Mouse (Mus musculus) left cerebral cortex, postnatal 14 days (tissue): Measurements from ENCODE around the gene Senp6. TPM values are rescaled to one million over a fixed set of nuclear protein-coding genes. Genes with fewer than 3 reads are reported as not detected.
"Not testable (repeated sequence)": the region's sequence is repeated elsewhere in the genome, so short reads cannot be mapped to it uniquely, and the experiment has no call there.

Experiments
- DNase-seq, 2 experiments: peaks; one replicate each; pipeline ENCODE4 v3.0.0; 2021 to 2022; ENCODE audit warnings: low spot score in 2 of 2, mixed read lengths in 1 of 2
- intact Hi-C: fragments of 180-260 bp; cut with DNase I; formaldehyde crosslinking; loops from one replicate; pipeline ENCODE4 v1.15.1; 2025
- long read RNA-seq, 2 experiments: library from polyadenylated mRNA; stranded (forward); transcript quantifications; one replicate each; pipeline ENCODE4 v2.0.0; 2021
- total RNA-seq, 2 experiments: library from RNA; stranded (reverse); gene quantifications; 2 replicates each; pipeline ENCODE4 v1.2.3; 2021

Senp6 gene
- total RNA-seq, result 10 to 100 TPM; 95.9 to 97.9 TPM
- long read RNA-seq, experiment 1, full-length matches to known transcripts, result 27 of 64 reads
- long read RNA-seq, experiment 1, partial matches to known transcripts, result 4 of 64 reads
- long read RNA-seq, experiment 1, other reads (novel, unspliced or antisense), result 33 of 64 reads
- long read RNA-seq, experiment 2, full-length matches to known transcripts, result 18 of 52 reads
- long read RNA-seq, experiment 2, partial matches to known transcripts, result 6 of 52 reads
- long read RNA-seq, experiment 2, other reads (novel, unspliced or antisense), result 28 of 52 reads

DNA sequence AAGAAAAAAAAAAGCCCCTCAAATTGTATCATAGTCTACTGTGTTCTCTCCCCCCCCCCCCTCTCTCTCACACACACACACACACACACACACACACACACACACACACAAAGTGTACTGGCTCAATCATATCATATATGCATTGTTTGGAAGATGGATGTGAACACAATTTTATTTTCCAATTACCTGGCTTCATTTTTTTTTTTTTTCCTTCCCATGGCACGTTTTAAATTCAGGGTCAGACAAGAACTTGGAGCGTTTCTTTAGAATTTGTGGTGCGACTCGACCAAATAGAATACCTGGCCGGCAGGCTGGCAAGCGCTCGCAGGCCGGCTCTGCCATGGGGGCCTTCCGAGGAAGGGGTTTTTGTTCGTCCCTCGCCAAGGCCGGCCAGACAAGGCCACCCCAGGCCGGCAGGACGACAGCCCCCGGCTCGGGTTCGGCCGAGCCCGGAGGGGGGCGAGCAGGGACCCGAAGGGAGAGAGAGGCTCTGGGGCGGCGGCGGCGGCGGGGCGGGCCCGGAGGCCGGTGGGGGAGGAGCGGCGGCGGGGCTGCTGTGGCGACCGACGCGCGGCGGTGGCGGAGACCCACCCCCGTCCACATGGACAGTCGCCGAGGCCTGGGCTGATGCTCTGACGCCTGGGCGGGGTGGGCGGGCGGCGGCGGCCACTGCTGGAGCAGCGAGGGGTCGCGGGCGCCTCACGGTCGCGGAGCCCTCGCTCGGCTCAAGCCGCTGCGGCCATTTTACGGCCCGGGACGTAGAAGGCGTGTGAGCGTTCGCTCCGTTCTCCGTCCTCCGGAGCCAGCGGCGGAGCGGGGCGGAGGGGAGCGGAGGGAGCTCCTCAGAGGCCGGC, at the start of gene Senp6:
TSS of gene Senp6 (plus strand) at position 537 of the 854 bp plus-strand sequence.
- peak in 1 of 2 experiments; percentile 45 for DNase-seq
- intact Hi-C loops, result no loop called here

DNA sequence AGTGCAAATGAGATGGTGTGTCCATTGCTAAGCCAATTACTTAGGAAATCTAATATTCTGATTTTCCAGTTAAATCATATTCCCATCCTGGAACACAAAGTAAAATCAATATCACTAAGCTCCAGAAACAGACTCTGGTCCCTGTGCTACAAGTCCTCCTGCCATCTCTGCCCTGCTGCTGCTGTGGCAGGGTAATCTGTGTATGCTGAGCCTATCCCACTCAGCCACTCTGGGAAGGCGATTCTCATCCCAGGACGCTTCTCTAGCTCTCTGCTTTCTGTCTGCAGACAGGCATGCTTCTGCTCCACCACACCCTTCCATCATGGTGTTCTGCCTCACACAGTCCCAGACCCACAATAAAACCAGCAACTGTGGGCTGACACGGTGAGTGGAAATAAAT, 46.3 kb upstream of the Senp6 start:
- no peak for DNase-seq

DNA sequence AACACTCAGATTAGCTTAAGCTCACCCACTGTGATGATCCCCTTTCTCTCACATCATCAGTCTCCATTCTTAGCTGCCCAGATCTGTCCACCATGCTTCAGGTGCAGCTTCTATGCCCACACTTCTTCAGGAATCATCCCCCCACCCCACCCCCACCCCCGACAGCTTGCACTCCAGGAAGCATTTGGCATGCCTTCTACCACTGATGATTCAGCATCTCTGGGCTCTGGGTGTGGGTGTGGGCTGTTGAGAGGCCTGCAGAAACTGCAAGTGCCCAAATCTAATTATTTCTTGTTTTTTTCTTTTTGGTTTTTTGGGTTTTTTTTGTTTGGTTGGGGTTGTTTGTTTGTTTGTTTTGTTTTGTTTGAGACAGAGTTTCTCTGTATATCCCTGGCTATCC, 45.1 kb upstream of the Senp6 start:
- intact Hi-C loops, result no loop called here
- DNase-seq, result no peak

More for the DNA sequence above, 46.3 kb upstream of the Senp6 start:
- intact Hi-C loops, result no loop called here

DNA sequence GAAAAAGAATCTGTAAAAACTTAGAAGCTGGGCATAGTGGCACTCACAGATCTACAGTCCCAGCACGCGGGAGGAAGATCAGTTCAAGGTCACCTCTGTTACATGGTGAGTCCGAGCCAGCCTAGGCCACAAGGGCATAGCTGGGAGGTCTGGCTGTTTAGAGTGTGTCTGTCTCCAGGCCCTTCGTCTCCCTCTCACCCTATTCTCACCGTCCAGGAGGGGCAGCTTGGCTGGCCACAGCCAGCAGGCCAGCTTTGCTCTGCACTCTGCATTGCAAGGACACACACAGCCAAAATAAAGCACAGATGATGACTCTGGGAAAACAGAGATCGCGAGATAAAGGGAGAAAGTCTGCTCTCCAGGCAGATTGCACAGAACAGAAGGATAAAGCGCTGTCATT, 43.9 kb upstream of the Senp6 start:
- DNase-seq, result no peak
- intact Hi-C loops, result no loop called here

DNA sequence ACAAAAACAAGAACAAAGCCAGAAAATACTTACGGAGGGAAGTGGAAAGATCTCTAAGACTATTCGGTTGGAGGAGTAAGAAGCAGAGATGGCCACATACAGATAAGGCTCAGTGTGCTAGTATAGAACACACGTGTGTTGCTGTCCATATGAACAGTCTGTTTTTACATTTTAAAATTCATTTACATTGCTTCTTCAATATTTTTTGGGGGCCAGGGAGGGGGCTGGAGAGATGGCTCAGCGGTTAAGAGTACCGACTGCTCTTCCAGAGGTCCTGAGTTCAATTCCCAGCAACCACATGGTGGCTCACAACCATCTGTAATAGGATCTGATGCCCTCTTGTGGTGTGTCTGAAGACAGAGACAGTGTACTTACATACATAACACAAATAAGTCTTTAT, 41.4 kb upstream of the Senp6 start:
- DNase-seq, intact Hi-C loops: not testable (repeated sequence)

DNA sequence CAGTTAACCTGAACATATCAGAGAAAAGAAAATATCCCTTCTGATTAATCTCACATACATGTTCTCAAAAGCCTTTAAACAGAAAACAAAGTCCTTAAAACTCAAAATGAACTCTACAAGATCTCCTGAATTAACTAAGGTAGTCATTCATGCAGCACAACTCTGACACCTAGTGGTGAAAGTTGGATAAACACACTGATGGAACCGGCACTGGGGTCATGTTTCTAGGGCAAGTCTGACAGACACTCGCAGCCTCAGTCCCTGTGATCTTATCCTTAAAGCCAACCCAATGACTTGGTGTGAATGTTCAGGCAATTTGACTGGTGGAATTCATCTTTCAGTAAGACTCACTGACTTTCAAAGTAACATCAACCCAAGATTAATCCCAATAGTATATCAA, 40.7 kb upstream of the Senp6 start:
- intact Hi-C loops, result no loop called here
- DNase-seq, result peak; percentile 55 to 62

DNA sequence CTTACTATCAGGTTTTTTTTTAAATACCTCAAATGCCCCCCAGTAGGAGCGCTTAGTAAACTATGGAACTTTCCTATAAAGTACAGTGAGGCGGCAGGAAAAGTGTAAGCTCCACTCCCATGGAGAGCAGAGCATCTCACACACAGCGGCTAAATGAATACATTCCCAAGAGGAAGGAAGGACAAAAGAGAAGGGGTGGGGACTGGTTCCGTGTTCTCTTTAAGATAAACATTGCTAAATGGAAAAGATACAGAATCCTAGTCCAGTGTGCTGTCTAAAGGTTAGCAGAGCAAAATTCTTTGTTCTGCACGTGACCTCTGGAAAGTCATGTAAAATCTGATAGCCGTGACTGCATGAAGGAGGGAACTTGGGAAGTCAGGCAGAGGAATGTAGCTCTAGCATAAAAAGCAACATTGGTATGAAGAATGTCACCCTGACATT, 40.1 kb upstream of the Senp6 start:
- intact Hi-C loops, result no loop called here
- no peak for DNase-seq

DNA sequence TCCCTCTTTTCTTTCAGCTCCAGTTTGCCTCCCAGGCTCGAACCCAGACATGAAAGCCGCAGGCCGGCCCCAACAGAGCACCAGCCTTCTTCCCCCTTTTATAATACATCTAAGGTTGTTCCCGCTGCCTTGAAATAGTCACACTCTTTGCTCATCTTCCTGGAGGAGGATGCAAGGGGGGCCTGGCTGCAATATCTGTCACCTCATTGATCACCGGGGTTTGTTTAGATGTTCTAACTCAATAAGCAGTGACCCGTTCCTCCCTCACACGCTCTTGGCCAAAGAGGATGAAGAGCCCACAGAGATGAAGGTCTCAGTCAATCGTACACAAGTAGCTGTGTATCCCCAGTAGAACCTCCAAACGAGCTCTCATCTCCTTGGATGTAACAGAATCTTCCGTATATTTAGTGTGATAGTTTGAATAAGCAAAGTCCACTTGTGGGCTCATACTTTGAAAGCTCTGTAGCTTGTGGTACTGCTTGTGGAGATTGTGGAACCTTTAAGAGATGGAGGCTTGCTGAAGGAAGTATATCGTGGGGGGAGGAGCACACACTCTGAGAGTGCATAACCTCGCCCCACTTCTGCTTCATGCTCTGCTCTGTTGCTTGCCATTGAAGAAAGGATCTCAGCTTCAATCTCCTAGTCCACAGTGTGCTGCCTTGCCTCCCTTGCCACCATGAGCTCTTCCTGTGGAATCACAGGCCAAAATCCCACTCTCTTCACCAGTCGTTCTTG, 29.3 kb upstream of the Senp6 start:
- no peak for DNase-seq
- intact Hi-C loops, result no loop called here

DNA sequence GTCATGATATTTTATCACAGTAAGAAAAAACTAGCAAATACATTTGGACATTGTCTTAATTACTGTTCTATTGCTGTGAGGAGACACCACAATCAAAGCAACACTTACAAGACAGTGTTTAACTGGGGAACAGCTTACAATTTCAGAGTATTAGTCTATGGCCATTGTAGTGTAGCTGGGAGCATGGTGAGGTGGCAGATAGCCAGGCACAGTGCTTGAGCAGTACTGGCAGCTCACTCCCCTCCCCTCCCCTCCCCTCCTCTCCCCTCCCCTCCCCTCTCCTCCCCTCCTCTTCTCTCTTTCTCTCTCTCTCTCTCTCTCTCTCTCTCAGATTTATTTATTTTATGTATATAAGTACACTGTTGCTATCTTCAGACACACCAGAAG, 28.7 kb upstream of the Senp6 start:
- intact Hi-C loops, result no loop called here
- no peak for DNase-seq

DNA sequence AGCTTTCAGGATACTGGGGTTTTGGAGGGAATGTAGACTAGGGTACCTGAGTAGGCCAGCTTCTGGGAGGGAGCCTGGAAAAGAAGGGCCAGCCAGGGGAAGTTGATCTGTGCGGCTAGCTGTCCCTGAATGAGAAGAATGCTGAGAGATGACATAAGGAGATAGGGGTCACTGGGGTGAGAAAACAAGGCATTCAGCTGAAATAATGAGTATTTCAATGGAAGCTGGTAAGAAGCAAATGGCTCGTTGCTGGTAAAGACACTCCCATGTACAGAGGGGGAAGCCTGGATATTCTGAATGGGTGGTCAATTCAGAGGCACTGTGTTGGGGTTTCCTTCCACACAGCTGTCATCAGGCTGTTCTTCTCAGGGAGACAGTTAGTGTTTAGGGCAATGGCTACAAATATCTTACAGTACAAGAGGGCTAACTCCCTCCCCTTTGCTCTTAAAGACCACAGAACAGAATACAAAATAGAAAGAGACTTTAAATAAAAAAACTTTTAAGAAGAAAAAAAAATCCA, 27.3 kb upstream of the Senp6 start:
- DNase-seq, result no peak
- intact Hi-C loops, result no loop called here

DNA sequence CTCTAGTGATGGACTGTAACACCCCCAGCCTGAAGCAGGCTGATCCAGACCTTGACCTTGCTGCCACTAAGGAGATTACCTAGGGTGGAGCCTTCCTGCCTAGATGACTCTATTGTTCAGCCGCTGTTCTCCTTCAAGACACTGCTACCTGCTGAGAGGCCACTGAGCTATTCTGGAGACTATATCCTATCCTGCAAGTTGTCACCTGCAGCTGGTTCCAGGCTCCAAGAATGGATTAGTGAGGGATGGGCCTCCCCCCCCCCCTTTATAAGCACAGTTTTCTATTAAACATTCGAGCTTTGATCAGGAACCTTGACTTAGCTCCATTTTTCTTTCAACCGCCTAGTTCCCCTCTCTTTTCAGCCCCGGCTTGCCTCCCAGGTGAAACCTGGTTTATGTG, 22.4 kb upstream of the Senp6 start:
- intact Hi-C loops, DNase-seq: not testable (repeated sequence)

DNA sequence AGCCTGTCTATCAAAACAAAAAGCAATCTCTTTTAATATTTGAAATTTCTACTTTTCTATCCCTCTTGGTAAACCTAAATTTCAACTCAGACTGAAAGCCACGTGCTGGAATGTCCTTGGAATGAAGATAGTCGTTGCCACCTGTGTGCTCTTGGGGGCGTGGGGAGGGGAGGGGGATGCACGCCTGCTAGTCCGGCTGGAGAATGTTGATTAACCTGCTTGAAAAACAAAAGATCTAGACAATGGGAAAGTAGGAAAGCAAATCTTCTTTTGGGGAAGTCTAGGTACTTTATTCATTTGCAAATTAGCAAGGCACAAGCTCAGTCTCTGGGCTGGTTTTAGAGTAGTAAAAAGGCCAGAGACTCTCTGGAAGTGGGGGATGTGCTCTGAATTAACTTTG, 17.4 kb upstream of the Senp6 start:
- intact Hi-C loops, DNase-seq: not testable (repeated sequence)

DNA sequence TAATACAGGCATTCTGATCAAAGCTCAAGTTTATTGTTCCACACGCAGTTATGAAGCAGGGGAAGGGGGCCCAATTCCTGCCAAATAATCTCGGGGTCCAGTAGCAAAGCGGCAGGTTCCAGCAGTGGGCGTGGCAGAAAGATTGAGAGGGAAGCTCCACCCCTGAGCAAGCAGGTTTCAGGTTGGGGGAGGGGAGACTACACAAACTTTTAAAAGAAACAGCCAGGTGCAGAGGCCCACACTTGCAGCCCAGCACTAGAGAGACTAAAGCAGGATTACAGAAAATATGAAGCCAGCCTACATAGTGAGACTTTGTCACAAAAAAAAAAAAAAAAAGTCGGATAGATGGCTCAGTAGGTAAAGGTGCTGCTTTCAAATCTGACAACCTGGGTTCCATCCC, 13.8 kb upstream of the Senp6 start:
- intact Hi-C loops, result no loop called here
- DNase-seq, result no peak

DNA sequence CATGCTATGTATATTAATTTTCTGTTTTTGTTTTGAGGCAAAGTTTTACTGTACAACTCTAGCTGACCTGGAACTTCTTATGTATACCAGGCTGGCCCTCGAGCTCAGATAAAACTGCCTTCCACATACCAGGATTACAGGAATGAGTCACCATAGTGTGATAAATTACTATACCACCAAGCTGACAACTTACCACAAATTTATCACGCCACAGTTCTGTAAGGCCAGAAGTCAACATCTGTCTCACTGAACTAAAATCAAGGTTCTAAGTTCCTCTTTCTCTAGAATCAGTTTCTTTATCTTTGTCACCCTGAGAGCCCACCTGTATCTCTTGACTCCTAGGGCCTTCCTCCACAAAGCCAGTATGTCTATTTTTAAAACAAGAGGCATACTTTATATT, 9.0 kb upstream of the Senp6 start:
- intact Hi-C loops, result no loop called here
- no peak for DNase-seq

DNA sequence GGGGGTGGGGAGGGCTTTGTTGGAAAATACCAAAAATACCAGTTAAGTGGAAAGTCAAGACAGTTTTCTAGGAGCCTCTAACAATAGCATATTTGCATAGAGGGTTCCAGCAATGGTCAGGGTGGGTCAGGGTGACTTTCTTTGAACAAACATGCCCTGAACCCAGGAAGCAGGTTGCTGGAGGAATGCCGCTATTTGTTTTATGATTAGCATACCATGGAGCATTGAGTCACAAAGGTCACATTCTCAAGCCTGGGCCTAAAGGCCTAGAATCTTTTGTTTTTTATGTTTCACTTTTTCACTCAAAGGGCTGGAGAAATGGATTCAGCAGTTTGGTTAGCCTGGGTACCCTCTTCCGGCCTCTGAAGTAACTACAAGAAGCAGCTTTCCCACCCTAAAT, 1.2 kb upstream of the Senp6 start:
- intact Hi-C loops, DNase-seq: not testable (repeated sequence)

DNA sequence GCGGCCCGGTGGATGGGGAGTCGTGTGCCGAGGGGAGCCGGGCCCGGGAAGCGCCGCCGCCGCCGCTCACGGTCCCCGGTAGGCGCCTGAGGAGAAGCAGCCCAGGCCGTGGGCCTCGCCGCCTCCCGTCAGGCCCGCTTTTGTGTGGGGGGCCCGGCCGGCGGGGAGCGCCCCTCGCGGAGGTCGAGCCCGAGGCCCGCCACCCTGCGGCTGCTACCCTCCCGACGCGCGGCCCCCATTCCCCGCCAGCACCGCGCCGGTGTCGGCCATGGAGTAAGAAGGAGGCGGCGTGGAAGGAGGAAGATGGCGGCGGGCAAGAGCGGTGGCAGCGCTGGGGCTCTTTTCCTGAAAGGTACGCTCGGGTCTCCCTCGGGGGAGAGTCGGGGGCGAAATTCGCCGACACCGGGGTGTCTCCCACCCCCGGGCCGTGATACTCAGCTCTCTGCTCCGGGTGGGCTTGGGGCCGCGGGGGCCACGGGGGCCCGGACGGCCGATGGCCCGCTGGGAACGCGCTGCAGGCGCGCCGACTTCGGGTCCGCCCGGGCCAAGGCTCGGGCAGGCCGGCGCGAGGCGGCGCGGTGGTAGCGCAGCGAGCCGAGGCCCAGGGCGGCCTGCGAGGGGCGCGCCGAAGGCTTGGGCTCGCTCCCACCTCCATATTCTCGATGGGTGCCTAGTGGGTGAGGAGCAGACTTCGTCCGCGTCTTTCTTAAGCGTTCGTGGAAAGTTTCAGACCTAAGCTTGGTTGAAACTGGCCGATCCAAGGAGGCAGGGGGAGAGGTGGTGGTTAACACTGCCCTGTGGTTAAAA, 721 bp downstream of the Senp6 start:
- peak; percentile 54 to 65 for DNase-seq
- intact Hi-C loops, result no loop called here

DNA sequence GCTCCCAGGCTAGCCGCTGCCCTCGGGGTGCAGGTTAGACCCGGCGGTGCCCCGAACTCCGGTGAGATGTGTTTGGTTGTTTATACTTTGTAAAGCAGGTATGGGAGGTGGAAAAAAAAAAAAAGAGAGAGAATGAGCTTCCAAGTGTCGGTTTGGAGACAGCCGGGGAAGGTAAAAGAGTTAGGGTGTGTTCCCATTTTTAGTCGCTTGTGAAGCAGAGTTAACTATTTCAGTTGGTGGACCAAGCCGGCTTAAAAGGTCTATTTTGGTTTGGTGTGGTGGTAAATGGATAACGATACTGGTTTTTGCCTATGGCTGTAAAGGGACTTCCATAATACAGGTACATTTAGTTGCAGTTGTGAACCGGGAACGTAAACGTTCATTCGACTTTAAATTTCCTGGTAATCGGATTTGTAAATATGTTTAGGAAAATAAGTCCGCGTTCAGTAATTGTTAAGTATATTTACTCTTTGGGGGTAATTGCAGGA, 1.4 kb downstream of the Senp6 start:
- intact Hi-C loops, result no loop called here
- no peak for DNase-seq

DNA sequence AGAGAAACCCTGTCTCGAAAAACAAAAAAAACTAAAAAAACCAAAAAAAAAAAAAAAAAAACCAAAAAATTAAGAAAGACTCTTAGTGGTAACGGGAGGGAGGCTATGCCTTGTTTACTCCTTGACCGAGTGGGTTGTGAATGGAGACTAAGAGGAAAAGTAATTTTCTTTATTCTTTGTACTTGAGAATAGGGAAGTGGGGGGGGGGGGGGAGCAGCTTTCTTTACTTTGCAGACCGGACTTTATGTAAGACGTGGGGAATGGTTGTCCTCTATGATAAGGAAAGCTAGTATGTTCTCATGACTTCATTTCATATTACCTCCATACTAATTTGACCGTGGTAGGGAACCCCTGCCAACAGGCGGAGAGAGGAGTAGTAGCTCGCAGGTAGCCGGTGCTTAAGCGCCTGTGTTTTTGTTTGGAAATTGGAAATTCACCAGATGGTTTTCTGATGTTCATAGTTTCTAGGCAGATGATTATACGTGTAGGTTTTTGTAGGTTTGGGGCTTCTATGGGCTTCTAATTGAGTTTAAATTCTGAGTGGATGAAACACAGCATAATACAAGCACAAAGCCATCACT, 2.1 kb downstream of the Senp6 start:
- intact Hi-C loops, result no loop called here
- no peak for DNase-seq

DNA sequence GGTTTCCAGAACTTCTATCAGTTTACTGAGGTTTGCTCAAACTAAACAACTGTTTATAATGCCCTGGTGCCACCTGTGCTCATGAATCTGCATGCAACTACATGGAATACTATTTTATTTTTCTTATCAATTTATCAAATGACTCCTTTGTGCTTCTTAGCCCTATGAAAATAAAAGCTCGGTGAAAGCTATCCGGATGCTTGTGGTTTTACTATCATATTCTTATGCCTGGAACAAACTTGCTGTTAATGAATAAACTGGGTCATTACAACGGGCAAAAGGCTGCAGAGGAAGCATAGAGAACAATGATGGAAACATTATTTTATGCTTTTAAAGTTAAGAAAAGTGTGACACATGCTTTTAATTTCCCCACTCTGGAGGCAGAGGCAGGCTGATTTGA, 3.3 kb downstream of the Senp6 start:
- intact Hi-C loops, result no loop called here
- DNase-seq, result no peak
